Mouse (Mus musculus): ENCODE data around the gene Mrvi1. TPM values are rescaled to one million over a fixed set of nuclear protein-coding genes. Genes with fewer than 3 reads are reported as not detected.
"Not testable (repeated sequence)": the region's sequence is repeated elsewhere in the genome, so short reads cannot be mapped to it uniquely, and the experiment has no call there.

The Mrvi1 gene
- polyA plus RNA-seq, 1 experiment from 2014 or later, result 1.7 TPM

GRCm38 (mm10) chr7:110914531-110914930 lies 67.7 kb downstream of the Mrvi1 start:
- Histone ChIP-seq H3K27me3 (ENCODE audit: control insufficient read depth, insufficient read depth, low read length) (no peaks in the 10 kb centered on the region), H3K4me3 (ENCODE audit: low read depth, low read length) (no peak overlapping the region), H3K9me3 (ENCODE audit: control insufficient read depth, low read length) (no peaks in the 10 kb centered on the region), H3K27ac (ENCODE audit: low read depth, low read length) (no peak overlapping the region), H3K4me1 (replicated peaks; ENCODE audit: control insufficient read depth, insufficient read depth, low read length) (no peaks in the 10 kb centered on the region), H3K9ac (ENCODE audit: low read length) (no peak overlapping the region), H3K36me3 (ENCODE audit: control insufficient read depth, insufficient read depth, low read length) (no peaks in the 10 kb centered on the region), H3K4me2 (ENCODE audit: low read depth, low read length, severe bottlenecking) (no peak overlapping the region)
- ATAC-seq (replicated peaks; ENCODE audit: low FRiP score), result no peak
- DNase-seq (ENCODE audit: low spot score), result no peak
- WGBS, result 79% methylated on average over 3 of the region's 3 CpGs

GRCm38 (mm10) chr7:110913754-110914153 lies 68.5 kb downstream of the Mrvi1 start:
- Histone ChIP-seq H3K4me3 (ENCODE audit: low read depth, low read length) (no peak overlapping the region), H3K9ac (ENCODE audit: low read length) (no peak overlapping the region), H3K4me1 (replicated peaks; ENCODE audit: control insufficient read depth, insufficient read depth, low read length) (no peaks in the 10 kb centered on the region), H3K27ac (ENCODE audit: low read depth, low read length) (no peak overlapping the region), H3K36me3 (ENCODE audit: control insufficient read depth, insufficient read depth, low read length) (no peaks in the 10 kb centered on the region), H3K9me3 (ENCODE audit: control insufficient read depth, low read length) (no peaks in the 10 kb centered on the region), H3K4me2 (ENCODE audit: low read depth, low read length, severe bottlenecking) (no peak overlapping the region), H3K27me3 (ENCODE audit: control insufficient read depth, insufficient read depth, low read length) (no peaks in the 10 kb centered on the region)
- WGBS, result 92% methylated on average over 4 of the region's 4 CpGs
- ATAC-seq (replicated peaks; ENCODE audit: low FRiP score) (no peak), DNase-seq (ENCODE audit: low spot score) (no peak)

- no peak for DNase-seq (ENCODE audit: low spot score)
- Histone ChIP-seq H3K9ac (ENCODE audit: low read length) (no peak overlapping the region), H3K9me3 (ENCODE audit: control insufficient read depth, low read length) (no peaks in the 10 kb centered on the region), H3K4me3 (ENCODE audit: low read depth, low read length) (no peak overlapping the region), H3K27ac (ENCODE audit: low read depth, low read length) (no peak overlapping the region), H3K4me1 (replicated peaks; ENCODE audit: control insufficient read depth, insufficient read depth, low read length) (no peaks in the 10 kb centered on the region), H3K27me3 (ENCODE audit: control insufficient read depth, insufficient read depth, low read length) (no peaks in the 10 kb centered on the region), H3K36me3 (ENCODE audit: control insufficient read depth, insufficient read depth, low read length) (no peaks in the 10 kb centered on the region), H3K4me2 (ENCODE audit: low read depth, low read length, severe bottlenecking) (no peak overlapping the region)
- WGBS, result 77% methylated on average over 8 of the region's 8 CpGs
- no peak for ATAC-seq (replicated peaks; ENCODE audit: low FRiP score)
Observed at GRCm38 (mm10) chr7:110908209-110909144, 73.8 kb downstream of the Mrvi1 start.

GRCm38 (mm10) chr7:110906566-110906965 lies 75.7 kb downstream of the Mrvi1 start:
- Histone ChIP-seq H3K4me1 (replicated peaks; ENCODE audit: control insufficient read depth, insufficient read depth, low read length) (no peaks in the 10 kb centered on the region), H3K9ac (ENCODE audit: low read length) (no peak overlapping the region), H3K27ac (ENCODE audit: low read depth, low read length) (no peak overlapping the region), H3K4me2 (ENCODE audit: low read depth, low read length, severe bottlenecking) (no peak overlapping the region), H3K4me3 (ENCODE audit: low read depth, low read length) (no peak overlapping the region), H3K27me3 (ENCODE audit: control insufficient read depth, insufficient read depth, low read length) (no peaks in the 10 kb centered on the region), H3K9me3 (ENCODE audit: control insufficient read depth, low read length) (no peaks in the 10 kb centered on the region), H3K36me3 (ENCODE audit: control insufficient read depth, insufficient read depth, low read length) (no peaks in the 10 kb centered on the region)
- no peak for ATAC-seq (replicated peaks; ENCODE audit: low FRiP score)
- DNase-seq (ENCODE audit: low spot score), result no peak
- 81% methylated on average over 2 of the region's 2 CpGs for WGBS

- Histone ChIP-seq H3K36me3 (ENCODE audit: control insufficient read depth, insufficient read depth, low read length) (no peaks in the 10 kb centered on the region), H3K4me3 (ENCODE audit: low read depth, low read length) (no peak overlapping the region), H3K9me3 (ENCODE audit: control insufficient read depth, low read length) (no peaks in the 10 kb centered on the region), H3K4me1 (replicated peaks; ENCODE audit: control insufficient read depth, insufficient read depth, low read length) (no peaks in the 10 kb centered on the region), H3K27me3 (ENCODE audit: control insufficient read depth, insufficient read depth, low read length) (no peaks in the 10 kb centered on the region), H3K9ac (ENCODE audit: low read length) (no peak overlapping the region), H3K4me2 (ENCODE audit: low read depth, low read length, severe bottlenecking) (no peak overlapping the region), H3K27ac (ENCODE audit: low read depth, low read length) (no peak overlapping the region)
- 89% methylated on average over 7 of the region's 7 CpGs for WGBS
- no peak for ATAC-seq (replicated peaks; ENCODE audit: low FRiP score)
- DNase-seq (ENCODE audit: low spot score), result no peak
Observed at GRCm38 (mm10) chr7:110903226-110903625, 79.0 kb downstream of the Mrvi1 start.

- Histone ChIP-seq H3K4me1 (replicated peaks; ENCODE audit: control insufficient read depth, insufficient read depth, low read length) (no peaks in the 10 kb centered on the region), H3K27ac (ENCODE audit: low read depth, low read length) (no peak overlapping the region), H3K4me2 (ENCODE audit: low read depth, low read length, severe bottlenecking) (no peak overlapping the region), H3K9ac (ENCODE audit: low read length) (no peak overlapping the region), H3K36me3 (ENCODE audit: control insufficient read depth, insufficient read depth, low read length) (no peaks in the 10 kb centered on the region), H3K4me3 (ENCODE audit: low read depth, low read length) (no peak overlapping the region), H3K27me3 (ENCODE audit: control insufficient read depth, insufficient read depth, low read length) (no peaks in the 10 kb centered on the region), H3K9me3 (ENCODE audit: control insufficient read depth, low read length) (no peaks in the 10 kb centered on the region)
- no peak for ATAC-seq (replicated peaks; ENCODE audit: low FRiP score)
- no peak for DNase-seq (ENCODE audit: low spot score)
- WGBS, result 89% methylated on average over 8 of the region's 8 CpGs
Observed at GRCm38 (mm10) chr7:110897202-110897601, 85.1 kb downstream of the Mrvi1 start.

GRCm38 (mm10) chr7:110896453-110896852 lies 85.8 kb downstream of the Mrvi1 start:
- Histone ChIP-seq H3K9me3 (ENCODE audit: control insufficient read depth, low read length) (no peaks in the 10 kb centered on the region), H3K27ac (ENCODE audit: low read depth, low read length) (no peak overlapping the region), H3K4me1 (replicated peaks; ENCODE audit: control insufficient read depth, insufficient read depth, low read length) (no peaks in the 10 kb centered on the region), H3K9ac (ENCODE audit: low read length) (no peak overlapping the region), H3K36me3 (ENCODE audit: control insufficient read depth, insufficient read depth, low read length) (no peaks in the 10 kb centered on the region), H3K27me3 (ENCODE audit: control insufficient read depth, insufficient read depth, low read length) (no peaks in the 10 kb centered on the region), H3K4me2 (ENCODE audit: low read depth, low read length, severe bottlenecking) (no peak overlapping the region), H3K4me3 (ENCODE audit: low read depth, low read length) (no peak overlapping the region)
- DNase-seq (ENCODE audit: low spot score), result no peak
- WGBS, result 93% methylated on average over 7 of the region's 7 CpGs
- ATAC-seq (replicated peaks; ENCODE audit: low FRiP score), result no peak

- not testable (repeated sequence) for H3K4me1 ChIP-seq (replicated peaks; ENCODE audit: control insufficient read depth, insufficient read depth, low read length); H3K27ac ChIP-seq (ENCODE audit: low read depth, low read length); DNase-seq (ENCODE audit: low spot score); H3K4me2 ChIP-seq (ENCODE audit: low read depth, low read length, severe bottlenecking); H3K27me3 ChIP-seq (ENCODE audit: control insufficient read depth, insufficient read depth, low read length); H3K36me3 ChIP-seq (ENCODE audit: control insufficient read depth, insufficient read depth, low read length); H3K4me3 ChIP-seq (ENCODE audit: low read depth, low read length); H3K9me3 ChIP-seq (ENCODE audit: control insufficient read depth, low read length); H3K9ac ChIP-seq (ENCODE audit: low read length); ATAC-seq (replicated peaks; ENCODE audit: low FRiP score)
- WGBS, result 84% methylated on average over 10 of the region's 10 CpGs
Observed at GRCm38 (mm10) chr7:110895772-110896171, 86.5 kb downstream of the Mrvi1 start.

GRCm38 (mm10) chr7:110894673-110895072 lies 87.6 kb downstream of the Mrvi1 start:
- H3K27me3 ChIP-seq (ENCODE audit: control insufficient read depth, insufficient read depth, low read length), result no peaks in the 10 kb centered on the region
- H3K27ac ChIP-seq (ENCODE audit: low read depth, low read length), result no peak overlapping the region
- DNase-seq (ENCODE audit: low spot score) (no peak), ATAC-seq (replicated peaks; ENCODE audit: low FRiP score) (no peak)
- 93% methylated on average over 9 of the region's 9 CpGs for WGBS
- H3K4me3 ChIP-seq (ENCODE audit: low read depth, low read length), result no peak overlapping the region
- no peaks in the 10 kb centered on the region for H3K9me3 ChIP-seq (ENCODE audit: control insufficient read depth, low read length)
- no peaks in the 10 kb centered on the region for H3K4me1 ChIP-seq (replicated peaks; ENCODE audit: control insufficient read depth, insufficient read depth, low read length)
- no peak overlapping the region for H3K9ac ChIP-seq (ENCODE audit: low read length)
- no peak overlapping the region for H3K4me2 ChIP-seq (ENCODE audit: low read depth, low read length, severe bottlenecking)
- H3K36me3 ChIP-seq (ENCODE audit: control insufficient read depth, insufficient read depth, low read length), result no peaks in the 10 kb centered on the region
